Mouse (Mus musculus) liver, embryonic 14.5 days (tissue): ENCODE data around the gene Cd163.

Experiments used
- CTCF ChIP-seq: IDR thresholded peaks from 2 replicates; pipeline ENCODE4 v1.5.1; 2016; ENCODE audit warnings: antibody characterized with exemption, low read depth, control low read depth
- EP300 ChIP-seq: IDR thresholded peaks from 2 replicates; pipeline ENCODE4 v1.6.1; 2016; ENCODE audit warnings: antibody characterized with exemption, low read depth

- TF ChIP-seq CTCF (peak; percentile 65), EP300 (0 out of 2 replicates have a peak, but pooled peaks have one; percentile 9)
These were observed 74.9 kb downstream of the Cd163 start for GRCm38 (mm10) chr6:124379331-124379730.
